Mouse (Mus musculus) lung, postnatal 25 days (tissue): ENCODE data around the gene Ube2e2.
"Not testable (repeated sequence)": the region's sequence is repeated elsewhere in the genome, so short reads cannot be mapped to it uniquely, and the experiment has no call there.

ENCODE experiments used
- DNase-seq: peaks from one replicate; pipeline ENCODE4 v3.0.0; 2022; ENCODE audit warnings: low spot score

Gene Ube2e2

GRCm38 (mm10) chr14:18637739-18638138, 256.3 kb downstream of the Ube2e2 start:
- peak; percentile 90 for DNase-seq

- DNase-seq, result no peak
Observed at GRCm38 (mm10) chr14:18628170-18628569, 265.9 kb downstream of the Ube2e2 start.

DNA sequence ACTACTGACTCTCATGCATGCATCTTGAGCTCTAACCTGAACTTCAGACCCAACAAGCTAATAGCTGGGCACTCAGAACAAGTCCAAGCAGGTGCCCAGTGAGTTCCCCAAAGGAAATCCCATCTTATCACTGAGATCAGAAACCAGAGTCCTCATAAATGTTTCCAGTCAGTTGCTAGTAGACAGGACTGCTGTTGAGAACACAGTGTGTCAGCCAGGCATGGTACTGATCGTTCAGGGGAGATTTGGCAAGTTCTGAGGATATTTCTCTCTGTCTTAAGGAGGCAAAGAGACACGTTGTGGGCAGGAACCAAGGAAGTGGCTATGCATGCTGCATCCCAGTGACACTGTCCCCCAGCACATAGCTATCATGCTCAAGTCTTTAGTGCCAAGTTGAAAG, 275.5 kb downstream of the Ube2e2 start:
- no peak for DNase-seq

GRCm38 (mm10) chr14:18601927-18602326, 292.1 kb downstream of the Ube2e2 start:
- no peak for DNase-seq

DNA sequence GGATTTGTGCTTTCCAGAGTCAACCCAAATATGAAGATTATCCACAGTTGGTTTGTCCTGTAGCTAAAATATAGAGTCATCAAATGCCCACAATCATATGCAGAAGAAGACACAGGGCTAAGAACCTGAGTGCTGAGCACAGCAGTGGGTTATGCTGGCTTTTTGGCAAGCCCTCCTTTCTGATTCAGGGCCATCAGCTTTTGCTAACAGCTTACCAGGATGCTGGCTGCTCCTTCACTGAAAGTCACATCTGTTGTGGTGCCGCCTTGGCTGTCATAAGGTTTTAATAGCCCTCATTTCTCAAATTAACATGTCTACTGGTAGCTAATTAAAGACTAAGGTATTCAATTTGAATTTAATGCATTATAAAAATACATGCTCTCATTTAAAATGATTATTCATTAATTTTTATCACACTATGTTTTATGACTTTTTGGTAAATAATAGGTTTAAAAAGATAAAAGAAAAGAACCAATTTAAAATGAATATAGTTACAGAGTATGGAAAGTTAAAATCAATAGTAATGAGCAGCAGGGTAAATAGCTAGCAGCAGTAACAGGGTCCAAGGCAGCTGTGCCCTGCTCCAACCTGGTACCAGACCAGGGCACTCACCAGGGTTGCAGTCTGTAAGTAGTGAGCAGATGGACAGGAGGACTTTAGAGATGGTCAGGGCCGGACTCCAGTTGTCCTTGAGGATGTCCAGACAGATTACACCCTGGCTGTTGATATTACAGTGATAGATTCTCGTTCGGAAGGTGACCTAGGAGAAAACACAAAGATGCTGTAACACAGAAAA, 307.6 kb downstream of the Ube2e2 start:
- DNase-seq, result no peak

DNA sequence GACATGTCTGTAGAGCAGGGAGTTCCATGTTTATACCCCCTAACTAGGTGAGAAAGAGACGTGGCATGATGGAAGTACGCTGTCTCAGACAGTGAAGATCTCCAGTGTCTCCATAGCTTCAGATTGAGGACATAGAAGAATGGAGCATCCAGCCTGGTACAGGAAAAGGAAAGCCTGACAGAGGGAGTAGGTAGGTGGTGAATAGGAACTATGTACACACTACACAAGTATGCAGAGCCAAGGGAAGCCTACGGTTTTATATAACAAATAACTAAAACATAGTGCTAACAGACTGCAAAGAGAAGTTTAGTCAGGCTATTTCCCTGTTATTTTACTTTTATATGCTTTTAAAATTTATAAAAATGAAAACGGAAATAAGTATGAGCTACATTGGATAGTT, 312.3 kb downstream of the Ube2e2 start:
- no peak for DNase-seq

DNA sequence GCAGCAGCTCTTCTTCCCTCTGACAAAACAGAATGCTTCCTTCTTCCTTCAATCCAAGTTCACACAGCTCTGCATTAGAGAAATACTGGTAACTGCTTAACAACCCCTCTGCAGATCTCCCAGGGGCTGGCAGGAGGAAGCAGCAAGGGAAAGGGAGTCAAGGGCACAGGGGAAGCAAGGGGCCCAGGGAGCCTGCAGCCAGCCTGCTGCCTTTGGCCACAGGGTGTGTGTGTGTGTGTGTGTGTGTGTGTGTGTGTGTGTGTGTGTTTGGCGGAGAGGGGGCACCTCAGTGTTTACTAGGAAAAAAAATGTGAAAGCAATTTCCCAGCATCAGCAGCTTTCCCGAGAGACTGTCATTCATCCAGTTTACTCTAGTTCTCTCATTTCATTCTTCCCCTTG, 319.3 kb downstream of the Ube2e2 start:
- DNase-seq, result no peak

GRCm38 (mm10) chr14:18574130-18574721, 319.8 kb downstream of the Ube2e2 start:
- no peak for DNase-seq

- no peak for DNase-seq
Observed at GRCm38 (mm10) chr14:18573286-18573956, 320.6 kb downstream of the Ube2e2 start.

GRCm38 (mm10) chr14:18572852-18573251, 321.2 kb downstream of the Ube2e2 start:
- no peak for DNase-seq

GRCm38 (mm10) chr14:18569615-18570014, 324.5 kb downstream of the Ube2e2 start:
- no peak for DNase-seq

- DNase-seq, result not testable (repeated sequence)
Observed at GRCm38 (mm10) chr14:18564999-18565398, 329.1 kb downstream of the Ube2e2 start.

GRCm38 (mm10) chr14:18555287-18555686, 338.8 kb downstream of the Ube2e2 start:
- DNase-seq, result no peak

DNA sequence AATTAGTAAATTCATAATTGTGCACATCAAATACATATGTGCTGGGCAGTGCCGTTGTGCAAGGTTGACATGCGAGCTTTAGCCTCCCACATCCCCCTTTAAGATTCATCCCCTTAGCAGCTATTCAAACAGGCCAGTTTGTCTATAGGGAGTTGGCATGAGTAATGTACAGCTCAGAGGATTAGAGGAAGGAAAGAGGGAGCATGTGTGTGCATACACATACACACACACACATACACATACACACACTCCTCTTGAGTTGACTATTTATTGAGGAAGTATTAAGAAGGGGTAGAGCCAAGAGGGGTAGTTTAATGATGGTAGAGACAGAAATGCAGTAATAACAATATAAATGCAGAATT, 339.5 kb downstream of the Ube2e2 start:
- no peak for DNase-seq

- DNase-seq, result no peak
Observed at GRCm38 (mm10) chr14:18553987-18554626, 340.0 kb downstream of the Ube2e2 start.

GRCm38 (mm10) chr14:18547541-18547940, 346.5 kb downstream of the Ube2e2 start:
- no peak for DNase-seq

DNA sequence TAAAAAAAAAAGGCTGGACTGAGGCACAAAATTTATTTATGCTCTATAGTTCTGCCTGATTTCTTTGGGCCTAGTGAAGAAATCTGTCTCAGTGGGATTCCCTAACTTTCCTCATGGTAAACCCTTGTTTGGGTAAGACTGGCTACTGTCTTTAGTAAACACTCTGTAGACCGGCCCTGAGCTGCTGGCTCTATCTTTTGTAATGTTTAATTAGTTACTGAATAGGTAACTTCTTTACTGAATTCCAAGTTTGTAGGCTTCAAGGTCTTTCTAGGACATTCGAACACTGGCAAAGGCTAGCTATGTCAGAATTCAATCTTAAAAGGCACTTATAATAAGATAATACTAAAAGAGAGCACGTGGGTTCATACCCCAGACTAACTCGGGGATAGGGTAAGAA, 355.0 kb downstream of the Ube2e2 start:
- DNase-seq, result not testable (repeated sequence)

DNA sequence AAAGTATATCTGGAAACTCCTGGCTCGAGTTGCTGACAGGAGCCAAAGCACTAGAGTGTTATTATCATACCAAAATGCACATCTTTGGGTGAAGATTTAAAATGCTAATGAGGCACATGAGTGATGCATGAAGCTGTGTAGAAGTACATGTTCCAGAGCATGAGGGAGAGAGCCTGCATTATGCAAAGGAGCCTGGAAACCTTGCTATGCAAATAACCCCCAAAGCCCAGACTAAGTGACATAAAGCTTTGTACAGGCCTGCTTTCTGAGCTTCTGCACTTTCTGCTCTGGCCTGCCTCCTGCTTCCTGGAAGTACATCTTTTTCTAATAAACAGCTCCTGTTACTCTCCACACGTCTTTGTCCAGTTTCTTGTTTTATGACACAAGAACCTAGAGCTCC, 363.2 kb downstream of the Ube2e2 start:
- no peak for DNase-seq

DNA sequence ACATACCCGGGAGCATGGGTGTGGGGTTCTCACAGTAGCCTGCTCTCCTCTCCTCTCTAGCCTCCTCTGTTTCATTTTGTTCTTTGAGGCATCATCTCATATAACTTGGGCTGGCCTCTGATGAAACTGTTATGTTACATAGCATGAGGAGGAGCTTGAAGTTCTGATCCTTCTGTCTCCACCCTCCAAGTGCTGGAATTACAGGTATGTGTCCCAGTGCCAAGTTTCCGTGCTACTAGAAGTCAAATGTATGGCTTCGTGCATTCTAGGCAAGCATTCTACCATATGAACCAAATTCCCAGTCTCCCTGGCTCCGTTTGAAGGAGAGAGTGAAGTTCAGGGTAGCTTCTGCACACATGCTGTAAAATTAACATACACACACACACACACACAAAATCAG, 363.6 kb downstream of the Ube2e2 start:
- no peak for DNase-seq
